Mouse (Mus musculus) small intestine, adult 2 months (tissue): ENCODE results near the gene Prom2.

Source experiments
- CTCF ChIP-seq: fragments of 200-500 bp; IDR thresholded peaks from 2 replicates; pipeline ENCODE4 v1.5.1; 2012; ENCODE audit warnings: low read depth, mild to moderate bottlenecking, control low read depth, inconsistent platforms, low read length, moderate library complexity, mixed read lengths; ENCODE audit not compliant: insufficient replicate concordance, insufficient read length; ENCODE audit errors: extremely low read depth
- POLR2A ChIP-seq: fragments of 200-500 bp; IDR thresholded peaks from 2 replicates; pipeline ENCODE4 v1.6.1; 2012; ENCODE audit warnings: low read depth, mild to moderate bottlenecking, control low read depth, inconsistent platforms, low read length, moderate library complexity

DNA sequence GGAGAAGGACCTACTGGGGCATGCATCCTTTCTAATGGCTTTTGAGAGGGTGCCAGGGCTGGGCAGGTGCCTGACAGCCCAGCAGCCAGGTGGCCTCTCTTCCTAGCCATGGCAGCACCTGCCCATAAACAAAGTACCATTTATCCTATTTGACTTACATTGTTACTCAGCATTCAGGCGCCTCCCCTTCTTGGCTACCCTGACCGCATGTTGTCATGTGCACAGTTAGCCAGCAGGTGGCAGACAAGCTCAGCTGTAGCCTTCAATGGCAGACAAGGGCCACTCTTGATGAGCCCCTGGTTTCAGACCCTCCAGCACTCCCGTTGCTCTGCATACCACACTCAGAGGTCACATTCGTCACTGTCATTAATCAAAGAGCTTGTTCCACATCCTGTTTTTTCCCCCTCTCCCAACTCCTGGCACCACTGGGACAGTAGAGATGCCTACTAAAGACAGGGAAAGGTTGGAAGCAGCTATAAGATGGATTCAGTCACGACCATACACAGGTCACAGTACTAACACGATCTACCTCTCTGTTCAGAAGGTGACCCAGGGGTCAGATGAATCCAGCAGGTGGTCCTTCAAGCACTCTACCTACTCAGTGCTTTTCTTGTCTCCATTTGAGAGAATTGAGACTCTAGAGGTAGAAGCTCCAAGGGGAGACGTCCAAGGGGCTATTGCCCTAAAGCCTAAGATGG, 34.0 kb downstream of the Prom2 start:
- TF ChIP-seq POLR2A, result no peak
- TF ChIP-seq CTCF, result peak; percentile 87; the same call in 1 of the 2 replicates
